Mouse (Mus musculus): ENCODE results near the gene Tsr3.

DNA sequence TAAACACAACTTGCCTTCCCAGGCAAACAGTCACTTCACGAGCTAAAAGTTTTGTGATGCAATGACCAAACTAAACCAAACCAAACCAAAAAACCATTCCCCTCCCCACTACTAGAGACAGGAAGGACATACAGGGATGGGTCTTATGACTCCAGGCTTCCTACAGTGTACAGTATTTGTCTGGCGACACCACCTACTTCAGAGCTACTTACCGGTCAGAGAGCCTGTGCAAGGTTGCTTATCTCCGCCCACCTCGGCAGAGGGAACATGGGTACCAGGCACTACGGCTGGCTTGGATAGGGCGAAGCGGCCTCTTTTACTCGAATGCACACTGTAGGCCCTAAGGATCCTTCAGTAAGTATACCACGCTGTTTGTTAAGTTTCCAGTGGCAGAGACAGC lies 32.4 kb downstream of the Tsr3 start:
- TF ChIP-seq CTCF (IDR thresholded peaks at IDR 0.05; ENCODE audit: extremely low read depth, insufficient read length, insufficient replicate concordance, low read depth, low read length) (no peak), POLR2A (IDR thresholded peaks at IDR 0.05; ENCODE audit: low read depth, low read length) (no peak)
